Mouse (Mus musculus): ENCODE measurements at regions not wholly inside any gene's neighbourhood (a gene's known extent, or its start where the extent isn't known, plus 50 kb on each side); places are given as distances from the start of the nearest gene placed in this dataset.

GRCm38 (mm10) chr5:125951641-125952040, 420.1 kb downstream of the Tmem132b start:
- Histone ChIP-seq H3K4me3 (no peak overlapping the region), H3K27ac (no peak overlapping the region)
- TF ChIP-seq CTCF (conservative IDR thresholded peaks at IDR 0.05) = no peak
- no peak for DNase-seq (ENCODE audit: low spot score in 2 of 2)

- no peak overlapping the region for H3K4me3 ChIP-seq
- peak; percentile 80 for TF ChIP-seq CTCF (conservative IDR thresholded peaks at IDR 0.05)
- H3K27ac ChIP-seq = no peak overlapping the region
- no peak for DNase-seq (ENCODE audit: low spot score in 2 of 2)
Observed at GRCm38 (mm10) chr5:125964039-125964438, 432.5 kb downstream of the Tmem132b start.

DNA sequence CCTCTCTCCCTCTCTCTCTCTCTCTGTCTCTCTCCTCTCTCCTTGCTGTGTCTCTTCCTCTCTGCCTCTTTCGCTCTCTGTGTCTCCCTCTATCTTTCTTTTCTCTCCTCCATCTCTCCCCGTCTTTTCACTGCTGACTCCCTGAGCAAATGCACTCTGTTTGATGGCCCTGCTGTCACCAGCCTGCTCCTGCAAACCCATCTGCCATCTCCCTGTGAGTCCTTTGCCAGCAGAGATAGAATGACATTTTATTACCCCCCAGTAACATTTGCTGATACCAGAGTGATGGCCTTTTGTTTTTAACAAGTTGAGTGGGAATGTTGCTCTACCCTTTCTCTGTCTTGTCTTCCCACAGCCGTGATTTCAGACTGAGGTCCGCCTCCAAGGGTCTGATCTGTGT, 436.6 kb downstream of the Tmem132b start:
- TF ChIP-seq CTCF (conservative IDR thresholded peaks at IDR 0.05) = peak; percentile 21
- Histone ChIP-seq H3K27ac (peak overlapping the region; percentile 39; the same call in 1 of the 2 replicates), H3K4me3 (no peak overlapping the region)
- DNase-seq (ENCODE audit: low spot score in 2 of 2) = peak; percentile 13 to 22

DNA sequence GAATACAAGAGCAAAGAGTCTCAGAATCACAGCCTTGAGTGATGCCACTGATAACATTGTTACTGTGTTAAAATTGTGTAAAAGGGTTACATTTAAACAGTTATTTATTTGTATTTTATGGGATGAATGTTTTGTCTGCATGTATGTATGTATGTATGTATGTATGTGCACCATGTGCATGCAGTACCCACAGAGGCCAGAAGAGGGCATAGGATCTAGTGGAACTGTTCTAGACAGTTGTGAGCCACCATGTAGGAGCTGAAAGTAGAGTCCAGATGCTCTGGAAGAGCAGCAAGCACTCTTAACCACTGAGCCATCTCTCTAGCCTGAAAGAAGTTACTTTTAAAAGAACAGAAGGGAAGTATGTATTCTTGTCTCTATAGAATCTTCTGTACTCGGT, 442.5 kb downstream of the Tmem132b start:
- H3K4me3 ChIP-seq = no peak overlapping the region
- H3K27ac ChIP-seq = no peak overlapping the region
- DNase-seq (ENCODE audit: low spot score in 2 of 2) = no peak
- peak; percentile 39 for TF ChIP-seq CTCF (conservative IDR thresholded peaks at IDR 0.05)

GRCm38 (mm10) chr5:125979801-125980200, 448.2 kb downstream of the Tmem132b start:
- H3K4me3 ChIP-seq = peak overlapping the region; percentile 20; the same call in 1 of the 2 replicates
- no peak for DNase-seq (ENCODE audit: low spot score in 2 of 2)

GRCm38 (mm10) chr5:125985356-125985755, 453.8 kb downstream of the Tmem132b start:
- Histone ChIP-seq H3K4me3 (no peak overlapping the region), H3K27ac (no peak overlapping the region)
- no peak for DNase-seq (ENCODE audit: low spot score in 2 of 2)
- no peak for TF ChIP-seq CTCF (conservative IDR thresholded peaks at IDR 0.05)

More at GRCm38 (mm10) chr5:125979801-125980200, 448.2 kb downstream of the Tmem132b start:
- H3K27ac ChIP-seq = no peak overlapping the region
- no peak for TF ChIP-seq CTCF (conservative IDR thresholded peaks at IDR 0.05)

DNA sequence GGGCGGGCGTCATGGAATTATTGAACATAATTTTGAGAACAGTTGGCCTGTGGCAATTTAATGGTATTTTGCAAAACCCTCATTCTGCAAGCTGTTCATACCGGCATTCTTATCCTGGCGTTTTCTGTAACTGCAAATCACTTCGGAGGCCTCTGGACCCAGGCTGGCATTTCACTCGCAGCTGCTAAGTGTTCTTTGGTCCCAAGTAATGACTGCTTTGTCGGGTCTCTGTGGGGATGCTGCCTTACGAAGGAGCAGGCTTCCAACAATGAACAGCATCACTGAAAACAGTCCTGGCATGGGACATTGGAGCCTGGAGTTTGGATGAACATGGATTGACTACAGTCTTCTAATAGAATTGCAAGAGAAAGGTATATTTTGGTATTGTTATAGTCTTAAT, 465.6 kb downstream of the Tmem132b start:
- no peak for TF ChIP-seq CTCF (conservative IDR thresholded peaks at IDR 0.05)
- no peak for DNase-seq (ENCODE audit: low spot score in 2 of 2)
- Histone ChIP-seq H3K27ac (peak overlapping the region; percentile 43; the same call in 1 of the 2 replicates), H3K4me3 (no peak overlapping the region)

GRCm38 (mm10) chr5:126007871-126008270, 476.3 kb downstream of the Tmem132b start:
- H3K27ac ChIP-seq = 0 out of 2 replicates have a peak overlapping the region, but pooled peaks have one; percentile 43
- no peak overlapping the region for H3K4me3 ChIP-seq
- no peak for TF ChIP-seq CTCF (conservative IDR thresholded peaks at IDR 0.05)
- peak in 1 of 2 experiments; percentile 30 for DNase-seq (ENCODE audit: low spot score in 2 of 2)

GRCm38 (mm10) chr5:126008321-126008720, 476.7 kb downstream of the Tmem132b start:
- no peak for DNase-seq (ENCODE audit: low spot score in 2 of 2)
- TF ChIP-seq CTCF (conservative IDR thresholded peaks at IDR 0.05) = no peak
- Histone ChIP-seq H3K27ac (no peak overlapping the region), H3K4me3 (no peak overlapping the region)

GRCm38 (mm10) chr5:126019781-126020180, 488.2 kb downstream of the Tmem132b start:
- no peak for DNase-seq (ENCODE audit: low spot score in 2 of 2)
- TF ChIP-seq CTCF (conservative IDR thresholded peaks at IDR 0.05) = no peak
- H3K4me3 ChIP-seq = no peak overlapping the region
- H3K27ac ChIP-seq = no peak overlapping the region

GRCm38 (mm10) chr5:126023906-126024305, 492.3 kb downstream of the Tmem132b start:
- no peak for DNase-seq (ENCODE audit: low spot score in 2 of 2)
- no peak for TF ChIP-seq CTCF (conservative IDR thresholded peaks at IDR 0.05)
- H3K27ac ChIP-seq = no peak overlapping the region
- H3K4me3 ChIP-seq = no peak overlapping the region

DNA sequence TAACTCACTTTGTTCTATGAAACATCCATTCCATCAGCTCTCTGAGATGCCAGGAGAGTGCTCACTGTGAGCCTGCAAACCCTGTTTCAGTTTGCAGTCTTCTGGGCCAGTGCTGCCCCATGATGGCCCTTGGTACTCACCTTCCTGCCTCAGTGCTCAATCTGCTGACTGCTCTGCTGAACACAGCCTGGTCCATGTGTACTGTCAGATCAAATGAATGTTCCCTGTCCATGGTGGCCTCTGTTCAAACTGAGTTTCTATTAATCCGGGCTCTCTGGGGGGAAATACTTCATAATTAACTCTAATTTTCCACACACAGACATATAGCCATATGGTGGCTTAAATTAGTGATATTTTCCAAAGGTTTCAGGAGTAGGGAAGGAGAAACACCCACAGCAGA, 503.3 kb downstream of the Tmem132b start:
- no peak overlapping the region for H3K27ac ChIP-seq
- no peak overlapping the region for H3K4me3 ChIP-seq
- DNase-seq (ENCODE audit: low spot score in 2 of 2) = no peak
- TF ChIP-seq CTCF (conservative IDR thresholded peaks at IDR 0.05) = no peak

DNA sequence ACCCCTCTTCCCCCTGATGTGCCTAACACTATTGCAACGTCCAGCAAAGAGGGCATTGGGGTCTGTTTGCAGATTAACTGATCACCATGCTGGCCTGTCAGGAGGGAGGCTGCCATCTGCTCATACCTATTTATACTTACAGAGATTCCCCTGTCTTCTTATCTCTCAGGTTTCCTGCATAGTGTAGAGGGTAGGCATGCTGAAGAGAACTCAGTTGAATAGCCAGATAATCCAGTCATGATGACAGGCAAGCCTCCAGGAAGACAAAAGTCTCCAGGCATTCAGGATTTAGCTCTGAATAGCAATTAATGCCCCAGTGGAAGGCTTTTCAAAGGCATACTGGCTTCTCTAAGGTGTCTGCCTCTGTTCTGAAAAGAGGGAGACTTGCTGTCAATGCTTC, 505.1 kb downstream of the Tmem132b start:
- H3K27ac ChIP-seq = no peak overlapping the region
- no peak for TF ChIP-seq CTCF (conservative IDR thresholded peaks at IDR 0.05)
- H3K4me3 ChIP-seq = no peak overlapping the region
- no peak for DNase-seq (ENCODE audit: low spot score in 2 of 2)

- H3K27ac ChIP-seq = no peak overlapping the region
- DNase-seq (ENCODE audit: low spot score in 2 of 2) = no peak
- no peak overlapping the region for H3K4me3 ChIP-seq
- TF ChIP-seq CTCF (conservative IDR thresholded peaks at IDR 0.05) = peak; percentile 61
Observed at GRCm38 (mm10) chr5:126045761-126046160, 514.2 kb downstream of the Tmem132b start.

DNA sequence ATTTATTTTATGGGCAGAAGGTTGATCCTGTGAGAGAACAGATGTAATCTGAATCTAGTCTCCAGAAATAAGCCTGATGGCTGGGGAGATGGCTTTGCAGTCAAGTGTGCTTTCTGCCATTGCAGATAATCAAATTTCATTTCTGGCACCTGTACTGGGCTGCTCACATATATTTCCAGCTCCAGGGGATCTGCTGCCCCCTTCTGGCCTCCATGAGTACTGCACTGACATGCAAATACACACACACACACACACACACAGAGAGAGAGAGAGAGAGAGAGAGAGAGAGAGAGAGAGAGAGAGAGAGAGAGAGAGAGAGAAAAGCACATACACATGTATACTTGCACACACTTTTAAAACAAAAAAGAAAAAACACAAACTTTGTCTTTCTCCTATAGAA, 532.1 kb downstream of the Tmem132b start:
- no peak overlapping the region for H3K4me3 ChIP-seq
- DNase-seq (ENCODE audit: low spot score in 2 of 2) = no peak
- peak; percentile 49 for TF ChIP-seq CTCF (conservative IDR thresholded peaks at IDR 0.05)
- no peak overlapping the region for H3K27ac ChIP-seq
